Mouse (Mus musculus) liver, embryonic 14.5 days (tissue): ENCODE measurements around the gene Slc35c1.

ENCODE experiments used
- CTCF ChIP-seq: IDR thresholded peaks from 2 replicates; pipeline ENCODE4 v1.5.1; 2016; ENCODE audit warnings: antibody characterized with exemption, low read depth, control low read depth
- EP300 ChIP-seq: IDR thresholded peaks from 2 replicates; pipeline ENCODE4 v1.6.1; 2016; ENCODE audit warnings: antibody characterized with exemption, low read depth

DNA sequence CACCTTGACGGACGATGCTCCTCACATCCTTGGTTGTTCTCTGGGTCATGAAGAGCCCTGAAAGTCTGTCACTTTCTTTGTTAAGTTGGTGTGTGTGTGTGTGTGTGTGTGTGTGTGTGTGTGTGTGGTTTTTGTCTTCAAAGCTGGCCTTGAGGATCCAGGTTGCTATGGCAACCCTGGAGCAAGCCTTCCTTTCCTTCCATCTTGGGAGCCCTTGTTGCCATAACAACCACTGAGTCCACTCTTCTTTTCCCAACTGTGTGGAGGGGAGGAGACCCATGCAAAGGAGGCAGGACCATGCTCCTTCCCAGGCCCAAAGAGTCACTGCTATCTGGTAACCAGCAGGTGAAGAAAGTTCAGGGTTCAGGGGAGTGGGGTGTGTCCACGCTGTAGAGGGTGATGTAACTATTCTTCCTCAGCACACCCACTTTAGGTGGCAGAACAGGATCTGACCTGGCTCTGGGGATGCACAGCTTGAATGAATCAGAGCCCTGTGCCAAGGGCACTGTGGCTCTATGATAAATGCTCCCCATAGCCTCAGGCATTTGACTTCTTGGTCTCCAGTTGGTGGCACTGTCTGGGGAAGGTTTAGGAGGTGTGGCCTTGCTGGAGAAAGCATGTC, 39.5 kb upstream of the Slc35c1 start:
- TF ChIP-seq CTCF = no peak
- TF ChIP-seq EP300 = no peak
